23 mouse cellular contexts compared by ENCODE assay signal in the genomic region with DNA sequence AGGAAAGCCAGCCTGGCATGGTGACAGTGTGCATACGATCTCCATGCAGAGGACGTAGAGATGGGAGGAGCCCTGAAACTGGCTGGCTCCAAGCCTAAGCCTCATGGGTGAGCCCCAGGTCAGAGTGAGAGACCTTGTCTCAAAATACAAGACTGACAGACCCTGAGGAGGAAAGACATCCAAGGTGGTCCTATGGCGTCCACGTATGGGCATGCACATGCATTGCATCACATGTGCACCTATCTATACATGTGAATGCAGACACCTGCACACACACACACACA.
DNase-seq lines count a peak whose midpoint lies in the region; ATAC-seq and TF ChIP-seq lines count a peak whose summit lies in the region.
"Had no signal": no experiment of that assay in that cellular context is flagged by ENCODE, and none has a peak within 500 bp of the region (broad histone marks: within the 10 kb centered on the region; RNA-seq: fewer than 3 reads in every experiment).

No protein-coding gene starts in this region.

- no peaks in the 10 kb centered on the region for H3K9me3 ChIP-seq in hindbrain, embryonic 15.5 days
- H3K9me3 ChIP-seq in hindbrain, embryonic 14.5 days (ENCODE audit: control insufficient read depth, low read length) = no peaks in the 10 kb centered on the region
- H3K9me3 ChIP-seq in midbrain, embryonic 10.5 days (replicated peaks) = no peaks in the 10 kb centered on the region
- no peaks in the 10 kb centered on the region for H3K9me3 ChIP-seq in midbrain, embryonic 11.5 days (ENCODE audit: control insufficient read depth, low read length)
- no peaks in the 10 kb centered on the region for H3K9me3 ChIP-seq in limb, embryonic 13.5 days
- H3K9me3 ChIP-seq: forebrain, embryonic 13.5 days; heart, embryonic 15.5 days; hindbrain, embryonic 10.5 days; midbrain, embryonic 12.5 days had no signal

- no peak overlapping the region for H3K9ac ChIP-seq in hindbrain, embryonic 15.5 days
- no peak overlapping the region for H3K9ac ChIP-seq in hindbrain, embryonic 14.5 days
- no peak overlapping the region for H3K9ac ChIP-seq in midbrain, embryonic 11.5 days (ENCODE audit: low read length)
- no peak overlapping the region for H3K9ac ChIP-seq in limb, embryonic 13.5 days
- H3K9ac ChIP-seq: forebrain, embryonic 13.5 days; heart, embryonic 15.5 days; liver, embryonic 14.5 days; midbrain, embryonic 12.5 days had no signal

- H3K27me3 ChIP-seq in hindbrain, embryonic 15.5 days = no peaks in the 10 kb centered on the region
- H3K27me3 ChIP-seq in hindbrain, embryonic 14.5 days (ENCODE audit: control insufficient read depth, insufficient read depth, low read length) = no peaks in the 10 kb centered on the region
- no peaks in the 10 kb centered on the region for H3K27me3 ChIP-seq in midbrain, embryonic 10.5 days (ENCODE audit: low read depth, poor library complexity, severe bottlenecking)
- H3K27me3 ChIP-seq in midbrain, embryonic 11.5 days (ENCODE audit: control insufficient read depth, insufficient read depth, low read length) = no peaks in the 10 kb centered on the region
- peaks cover 53% of the 10 kb centered on the region for H3K27me3 ChIP-seq in limb, embryonic 13.5 days
- H3K27me3 ChIP-seq: forebrain, embryonic 13.5 days; heart, embryonic 15.5 days; midbrain, embryonic 12.5 days had no signal

- no peak for DNase-seq in hindbrain, embryonic 14.5 days (ENCODE audit: low spot score)
- DNase-seq in midbrain, embryonic 10.5 days (ENCODE audit: low spot score) = peak; percentile 6
- DNase-seq in midbrain, embryonic 11.5 days (ENCODE audit: low spot score, missing footprints) = no peak
- DNase-seq in urinary bladder, postnatal 36 days (ENCODE audit: low spot score in 2 of 2) = no peak
- DNase-seq in gastrocnemius, adult 2 months = no peak
- DNase-seq: cerebellum, adult 2 months; cerebellum, postnatal 36 days; gastrocnemius, postnatal 10 days; heart, adult 2 months; kidney, postnatal 14 days; left cerebral cortex, postnatal 4 days; right cerebral cortex, postnatal 25 days; thymus, adult 2 months had no signal

- H3K4me1 ChIP-seq in hindbrain, embryonic 15.5 days (replicated peaks) = peaks cover 13% of the 10 kb centered on the region; the same call in 1 of the 2 replicates
- 0 out of 2 replicates have a peak, but pooled peaks cover 4% of the 10 kb centered on the region for H3K4me1 ChIP-seq in hindbrain, embryonic 14.5 days (replicated peaks; ENCODE audit: control insufficient read depth, insufficient read depth, low read length)
- 0 out of 2 replicates have a peak, but pooled peaks cover 3% of the 10 kb centered on the region for H3K4me1 ChIP-seq in midbrain, embryonic 10.5 days
- H3K4me1 ChIP-seq in midbrain, embryonic 11.5 days (ENCODE audit: control insufficient read depth, insufficient read depth, low read length) = no peaks in the 10 kb centered on the region
- H3K4me1 ChIP-seq in limb, embryonic 13.5 days = peaks cover 36% of the 10 kb centered on the region
- H3K4me1 ChIP-seq: midbrain, embryonic 12.5 days had no signal

- H3K27ac ChIP-seq in hindbrain, embryonic 15.5 days (replicated peaks) = no peak overlapping the region
- H3K27ac ChIP-seq in hindbrain, embryonic 14.5 days = no peak overlapping the region
- H3K27ac ChIP-seq in midbrain, embryonic 10.5 days (replicated peaks) = no peak overlapping the region
- H3K27ac ChIP-seq in midbrain, embryonic 11.5 days (ENCODE audit: low read depth, low read length) = no peak overlapping the region
- no peak overlapping the region for H3K27ac ChIP-seq in limb, embryonic 13.5 days
- H3K27ac ChIP-seq in gastrocnemius, adult 2 months = no peak overlapping the region
- H3K27ac ChIP-seq: forebrain, embryonic 13.5 days; heart, adult 2 months; heart, embryonic 15.5 days; hindbrain, embryonic 10.5 days; left cerebral cortex, adult 2 months; liver, embryonic 14.5 days; macrophage; midbrain, embryonic 12.5 days had no signal

- no peak overlapping the region for H3K4me2 ChIP-seq in hindbrain, embryonic 15.5 days
- no peak overlapping the region for H3K4me2 ChIP-seq in hindbrain, embryonic 14.5 days (replicated peaks)
- no peak overlapping the region for H3K4me2 ChIP-seq in midbrain, embryonic 11.5 days
- H3K4me2 ChIP-seq in limb, embryonic 13.5 days (replicated peaks) = peak overlapping the region; percentile 47
- H3K4me2 ChIP-seq: forebrain, embryonic 13.5 days; heart, embryonic 15.5 days; midbrain, embryonic 12.5 days had no signal

- H3K4me3 ChIP-seq in hindbrain, embryonic 15.5 days = no peak overlapping the region
- no peak overlapping the region for H3K4me3 ChIP-seq in hindbrain, embryonic 14.5 days (replicated peaks; ENCODE audit: low read length)
- no peak overlapping the region for H3K4me3 ChIP-seq in midbrain, embryonic 10.5 days
- H3K4me3 ChIP-seq in midbrain, embryonic 11.5 days (ENCODE audit: low read depth, low read length) = no peak overlapping the region
- no peak overlapping the region for H3K4me3 ChIP-seq in limb, embryonic 13.5 days
- no peak overlapping the region for H3K4me3 ChIP-seq in gastrocnemius, adult 2 months
- H3K4me3 ChIP-seq: erythroblast, embryonic 14.5 days; forebrain, embryonic 13.5 days; heart, adult 2 months; heart, embryonic 15.5 days; hindbrain, embryonic 10.5 days; left cerebral cortex, adult 2 months; midbrain, embryonic 12.5 days had no signal

- intact Hi-C loops in gastrocnemius, adult 2 months (cut with DNase I) = no loop called here

- 83% methylated on average over 4 of the region's 4 CpGs for WGBS in hindbrain, embryonic 15.5 days
- 87% methylated on average over 4 of the region's 4 CpGs for WGBS in hindbrain, embryonic 14.5 days
- 96% methylated on average over 4 of the region's 4 CpGs for WGBS in midbrain, embryonic 10.5 days
- WGBS in midbrain, embryonic 11.5 days = 91% methylated on average over 4 of the region's 4 CpGs
- 71% methylated on average over 4 of the region's 4 CpGs for WGBS in limb, embryonic 13.5 days

- 0 out of 2 replicates have a peak, but pooled peaks have one; percentile 23 for ATAC-seq in hindbrain, embryonic 15.5 days (ENCODE audit: low FRiP score, low read depth)
- no peak for ATAC-seq in hindbrain, embryonic 14.5 days (ENCODE audit: low FRiP score)
- no peak for ATAC-seq in midbrain, embryonic 11.5 days (ENCODE audit: low FRiP score)
- ATAC-seq in limb, embryonic 13.5 days (ENCODE audit: low FRiP score, low read depth) = no peak

- no peak for TF ChIP-seq CTCF in gastrocnemius, adult 2 months (IDR thresholded peaks at IDR 0.05)

- no peaks in the 10 kb centered on the region for H3K36me3 ChIP-seq in hindbrain, embryonic 15.5 days
- no peaks in the 10 kb centered on the region for H3K36me3 ChIP-seq in hindbrain, embryonic 14.5 days (replicated peaks; ENCODE audit: control insufficient read depth, insufficient read depth)
- no peaks in the 10 kb centered on the region for H3K36me3 ChIP-seq in midbrain, embryonic 10.5 days
- H3K36me3 ChIP-seq in midbrain, embryonic 11.5 days (ENCODE audit: control insufficient read depth, insufficient read depth, low read length) = no peaks in the 10 kb centered on the region
- no peaks in the 10 kb centered on the region for H3K36me3 ChIP-seq in limb, embryonic 13.5 days
- H3K36me3 ChIP-seq: heart, embryonic 15.5 days; hindbrain, embryonic 10.5 days; midbrain, embryonic 12.5 days had no signal
